8 mouse cellular contexts compared by ENCODE assay signal in genomic region chr17:12790353-12791078, GRCm38 (mm10). TPM values are rescaled to one million over a fixed set of nuclear protein-coding genes. Genes with fewer than 3 reads are reported as not detected.
A peak's percentile ranks its signal among the peaks of the same experiment; 100 is the strongest.
DNase-seq lines count a peak whose midpoint lies in the region; ATAC-seq lines count a peak whose summit lies in the region.

No protein-coding gene starts in this region.

- H3K4me2 ChIP-seq in liver, embryonic 11.5 days = no peak overlapping the region

- H3K4me1 ChIP-seq in hindbrain, embryonic 10.5 days (replicated peaks) = peaks cover 39% of the 10 kb centered on the region
- H3K4me1 ChIP-seq in liver, embryonic 11.5 days (replicated peaks; ENCODE audit: control insufficient read depth, insufficient read depth, low read length) = peaks cover 39% of the 10 kb centered on the region

- WGBS in hindbrain, embryonic 10.5 days = 43% methylated on average over 10 of the region's 10 CpGs
- 37% methylated on average over 10 of the region's 10 CpGs for WGBS in liver, embryonic 11.5 days

- peak; percentile 72 for ATAC-seq in liver, embryonic 11.5 days (replicated peaks; ENCODE audit: low FRiP score)
- ATAC-seq in erythroid progenitor cell, adult 5-6 weeks (replicated peaks; ENCODE audit: low FRiP score, poor library complexity, severe bottlenecking) = no peak

- 0 out of 2 replicates have a peak, but pooled peaks cover 10% of the 10 kb centered on the region for H3K9me3 ChIP-seq in hindbrain, embryonic 10.5 days
- H3K9me3 ChIP-seq in liver, embryonic 11.5 days (ENCODE audit: control insufficient read depth, low read length) = peaks cover 6% of the 10 kb centered on the region

- peak; percentile 97 for DNase-seq in MN1 (ENCODE audit: low spot score)
- DNase-seq in embryo, embryonic 11 days = peak; percentile 82
- DNase-seq in hindbrain, embryonic 10.5 days (ENCODE audit: low spot score) = peak; percentile 35
- DNase-seq in liver, embryonic 11.5 days (ENCODE audit: low spot score) = no peak
- peak; percentile 74 for DNase-seq in retina, postnatal 1 day
- no peak for DNase-seq in layer of hippocampus, postnatal 36 days
- no peak for DNase-seq in frontal cortex, postnatal 14 days (ENCODE audit: low spot score in 2 of 2)

- peaks cover 5% of the 10 kb centered on the region; the same call in 1 of the 2 replicates for H3K36me3 ChIP-seq in hindbrain, embryonic 10.5 days
- peaks cover 4% of the 10 kb centered on the region for H3K36me3 ChIP-seq in liver, embryonic 11.5 days (ENCODE audit: control insufficient read depth, insufficient read depth, low read length)

- H3K4me3 ChIP-seq in hindbrain, embryonic 10.5 days = no peak overlapping the region
- no peak overlapping the region for H3K4me3 ChIP-seq in liver, embryonic 11.5 days (ENCODE audit: low read depth, low read length)

- H3K9ac ChIP-seq in liver, embryonic 11.5 days (ENCODE audit: low read depth, low read length) = no peak overlapping the region

- H3K27ac ChIP-seq in hindbrain, embryonic 10.5 days = peak overlapping the region; percentile 71
- peak overlapping the region; percentile 76 for H3K27ac ChIP-seq in liver, embryonic 11.5 days (ENCODE audit: low read depth, low read length)

- H3K27me3 ChIP-seq in hindbrain, embryonic 10.5 days (ENCODE audit: insufficient read depth, poor library complexity, severe bottlenecking) = no peaks in the 10 kb centered on the region
- no peaks in the 10 kb centered on the region for H3K27me3 ChIP-seq in liver, embryonic 11.5 days (replicated peaks; ENCODE audit: control insufficient read depth, insufficient read depth, low read length)

RNA-seq across cellular contexts. Expression of gene Igf2r, which starts 21.1 kb away (rescaled TPM):
- polyA plus RNA-seq in hindbrain, embryonic 10.5 days (2016; fragmentation: Nextera tagmentation; extraction: Ambion mirVana) = 17.3 and 20.8 TPM in 2 replicates
- 41.8 and 43.7 TPM in 2 replicates for polyA plus RNA-seq in liver, embryonic 11.5 days (2014; fragmentation: Nextera tagmentation; extraction: Ambion mirVana)
- 10 to 100 TPM; 29.0 to 30.9 TPM for total RNA-seq in layer of hippocampus, postnatal 36 days (2021)
- total RNA-seq in erythroid progenitor cell, adult 5-6 weeks (2015; ENCODE audit: low replicate concordance) = 1.7 and 2.2 TPM in 2 replicates
- total RNA-seq in erythroid progenitor cell, adult 5-6 weeks (2017; ENCODE audit: low replicate concordance) = 5.4 and 12.9 TPM in 2 replicates

Comparison
In these comparisons a context has a peak if more than half of its experiments do, and no peak if none do; other contexts are left out.
1. DNase-seq: peak in MN1 (single experiment), embryo, embryonic 11 days (single experiment), hindbrain, embryonic 10.5 days (single experiment) and retina, postnatal 1 day (single experiment); none in liver, embryonic 11.5 days (single experiment), layer of hippocampus, postnatal 36 days (0 of 2) and frontal cortex, postnatal 14 days (0 of 2).